Mouse (Mus musculus) v-Abl transformed pro-B cells (cell line): ENCODE measurements around the gene Cers5.

Source experiments
- in situ Hi-C, 2 experiments: fragments of 400-800 bp; cut with MboI; formaldehyde crosslinking; loops; one replicate each; pipeline ENCODE4 v1.15.1; 2025; ENCODE audit not compliant: unreplicated experiment in 2 of 2

Cers5 gene

DNA sequence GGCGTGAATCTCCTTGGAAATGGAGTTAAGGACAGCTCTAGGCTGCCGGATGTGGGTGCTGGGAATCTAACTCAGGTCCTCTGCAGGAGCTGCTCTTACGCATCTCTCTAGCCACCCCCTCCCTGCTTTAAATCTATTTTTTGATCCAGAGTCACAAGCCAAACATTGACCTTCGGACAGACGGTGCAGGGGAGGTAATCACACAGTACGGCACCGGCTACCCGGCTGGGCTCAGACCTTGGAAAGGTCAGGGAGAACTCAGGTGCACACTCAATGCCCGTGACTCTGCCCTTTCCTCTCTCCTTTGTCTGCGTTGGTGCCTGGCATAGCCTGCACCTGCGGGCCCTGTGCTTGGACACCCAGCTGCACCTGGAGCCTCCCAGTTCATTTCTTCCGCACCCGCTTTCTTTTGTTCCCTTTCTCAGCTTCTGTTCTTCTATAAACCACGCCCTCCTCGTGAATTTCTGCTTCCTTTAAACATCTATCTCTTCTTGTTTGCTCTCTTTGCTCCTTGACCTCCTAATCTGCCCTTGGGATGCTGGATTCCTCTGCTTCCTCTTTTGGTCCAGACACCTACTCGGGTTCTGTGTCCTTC is 19.6 kb upstream of the Cers5 start:
- in situ Hi-C loops: loop anchor here in 1 of 2 experiments (25.0 kb wide), 1 partner anchor 105 kb away; no protein-coding TSS in a partner anchor

DNA sequence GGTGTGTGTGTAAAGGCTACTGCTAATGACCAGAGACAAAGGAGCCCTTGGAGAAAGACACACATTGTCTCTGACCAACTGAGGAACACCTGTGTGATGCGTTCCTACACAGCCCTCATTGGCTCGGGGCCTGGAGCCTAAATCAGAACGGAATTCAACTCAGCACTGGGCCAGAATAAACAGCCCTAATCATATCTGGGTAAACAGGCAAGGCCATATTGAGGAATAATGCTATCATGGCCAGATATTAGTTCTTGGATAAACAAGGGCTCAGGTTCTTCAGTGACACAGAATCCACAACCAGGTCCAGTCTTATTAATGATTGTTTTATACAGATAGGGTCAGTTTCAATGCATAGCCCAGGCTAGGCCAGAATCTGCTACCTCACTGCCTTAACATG is 18.3 kb upstream of the Cers5 start:
- in situ Hi-C loops: loop anchor here in 1 of 2 experiments (25.0 kb wide), 1 partner anchor 104 kb away; no protein-coding TSS in a partner anchor

DNA sequence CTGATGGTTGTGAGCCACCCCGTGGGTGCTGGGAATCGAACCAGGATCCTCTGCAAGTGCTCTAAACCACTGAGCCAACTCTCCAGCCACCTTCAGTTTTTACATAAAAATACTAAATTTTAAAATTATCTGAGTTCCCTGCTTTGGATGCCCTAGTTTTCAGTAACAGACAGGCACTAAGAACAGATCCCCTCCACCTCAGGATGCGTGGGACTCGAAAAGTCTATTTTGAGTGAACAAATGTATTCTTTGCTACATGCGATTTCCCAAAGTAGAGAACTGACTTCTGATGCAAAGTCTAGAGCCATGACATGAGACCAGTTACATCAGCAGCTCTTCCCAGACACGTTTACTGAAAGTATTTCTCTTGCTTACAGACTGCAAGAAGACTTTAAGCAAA is 17.8 kb upstream of the Cers5 start:
- in situ Hi-C loops: loop anchor here in 1 of 2 experiments (25.0 kb wide), 1 partner anchor 103 kb away; no protein-coding TSS in a partner anchor

DNA sequence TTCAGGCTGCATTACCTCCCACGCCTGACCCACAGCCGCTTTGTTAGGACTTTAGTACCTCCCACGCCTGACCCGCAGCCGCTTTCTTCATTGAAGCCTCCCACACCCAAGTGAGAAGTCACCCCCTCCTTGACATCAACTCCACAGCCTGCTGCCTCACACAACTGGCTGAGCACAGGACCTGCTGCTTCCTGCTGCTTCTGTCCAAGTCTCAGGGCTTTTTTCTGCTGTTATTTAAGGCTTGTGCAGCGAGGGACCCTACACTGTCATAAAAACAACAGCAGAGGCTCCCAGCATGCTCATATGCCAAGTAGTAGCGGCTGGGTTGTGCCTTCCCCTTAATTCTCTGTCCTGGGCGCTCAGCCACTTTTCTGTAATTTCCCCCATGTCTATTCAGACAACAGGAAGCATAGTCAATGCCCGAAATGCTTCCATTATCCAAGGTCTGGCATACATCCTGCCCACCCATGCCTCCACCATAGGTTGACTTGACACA is 15.0 kb upstream of the Cers5 start:
- in situ Hi-C loops: loop anchor here in 1 of 2 experiments (5.0 to 25.0 kb wide), 2 partner anchors 100 to 190 kb away; no protein-coding TSS in a partner anchor

DNA sequence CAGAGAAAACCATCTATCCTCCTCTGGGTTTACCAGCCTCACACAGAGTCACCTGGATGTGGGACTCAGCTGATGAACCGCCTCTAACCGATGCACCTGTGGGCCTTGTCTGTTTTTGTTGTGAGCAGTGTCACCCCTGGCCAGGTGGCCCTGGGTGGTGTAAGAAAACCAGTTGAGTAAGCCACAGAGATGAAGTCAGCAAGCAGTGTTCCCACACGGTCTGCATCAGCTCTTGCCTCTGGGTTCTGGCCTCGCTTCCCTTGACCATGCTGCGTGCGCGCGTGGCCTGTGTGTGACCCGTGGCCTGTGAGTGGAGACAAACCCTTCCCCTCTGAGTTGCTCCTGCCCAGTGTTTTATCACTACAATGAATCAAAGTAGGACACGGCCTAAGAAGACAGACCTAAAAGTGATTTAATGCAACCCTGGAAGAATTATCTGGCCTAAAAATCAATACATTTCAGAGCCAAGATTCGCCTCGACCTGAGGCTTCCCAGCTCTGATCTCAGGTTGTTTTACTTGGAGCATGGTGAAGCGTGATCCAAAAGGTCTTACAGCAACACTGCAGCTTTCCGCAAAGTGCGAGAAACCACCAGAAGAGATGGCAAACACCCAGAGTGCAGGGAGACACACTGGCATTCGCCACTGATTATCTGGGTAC is 6.1 kb upstream of the Cers5 start:
- in situ Hi-C loops: loop anchor here in 1 of 2 experiments (25.0 kb wide), 1 partner anchor 92 kb away; no protein-coding TSS in a partner anchor

DNA sequence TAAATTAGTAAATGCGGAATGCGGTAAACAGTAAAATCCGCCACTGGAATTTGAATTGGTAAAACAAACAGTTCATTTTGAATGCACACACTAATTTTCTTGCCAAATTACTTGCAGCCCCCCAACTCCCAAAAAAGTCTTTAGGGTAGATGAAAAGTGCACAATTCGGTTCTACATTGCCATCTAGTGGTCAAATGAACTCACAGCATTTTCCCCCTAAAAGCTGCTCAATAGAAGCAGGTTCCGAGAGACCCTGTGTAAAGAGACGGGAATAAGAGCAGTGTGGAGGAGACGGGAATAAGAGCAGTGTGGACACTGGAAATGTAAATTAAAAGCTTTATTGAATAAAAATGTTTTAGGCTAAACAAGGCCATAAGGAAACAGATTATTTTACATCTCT is 5.5 kb upstream of the Cers5 start:
- in situ Hi-C loops: loop anchor here in 1 of 2 experiments (25.0 kb wide), 1 partner anchor 91 kb away; no protein-coding TSS in a partner anchor

DNA sequence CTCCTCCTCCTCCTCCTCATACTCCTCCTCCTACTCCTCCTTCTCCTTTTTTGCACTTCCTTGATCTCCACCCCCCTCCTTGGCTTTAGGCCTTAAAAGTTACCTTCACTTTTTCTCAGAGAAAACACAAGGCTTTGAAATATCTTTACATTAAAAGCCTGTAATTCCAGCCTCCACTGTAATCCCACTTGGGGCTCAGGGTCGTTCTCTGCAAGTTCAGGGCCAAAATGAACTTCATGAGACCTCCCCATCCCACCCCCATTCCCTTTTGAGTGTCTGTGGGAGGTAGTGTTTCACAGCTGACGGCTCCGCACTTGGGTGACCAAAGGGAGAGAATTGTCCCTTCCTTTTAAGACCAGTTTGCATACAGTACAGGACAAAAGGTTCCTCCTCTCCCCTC is 240 bp upstream of the Cers5 start:
- in situ Hi-C loops: loop anchor here (5.0 kb wide), 2 partner anchors 46 to 51 kb away; partner anchors contain the start of gene Cox14 (in 1 of the 2)

DNA sequence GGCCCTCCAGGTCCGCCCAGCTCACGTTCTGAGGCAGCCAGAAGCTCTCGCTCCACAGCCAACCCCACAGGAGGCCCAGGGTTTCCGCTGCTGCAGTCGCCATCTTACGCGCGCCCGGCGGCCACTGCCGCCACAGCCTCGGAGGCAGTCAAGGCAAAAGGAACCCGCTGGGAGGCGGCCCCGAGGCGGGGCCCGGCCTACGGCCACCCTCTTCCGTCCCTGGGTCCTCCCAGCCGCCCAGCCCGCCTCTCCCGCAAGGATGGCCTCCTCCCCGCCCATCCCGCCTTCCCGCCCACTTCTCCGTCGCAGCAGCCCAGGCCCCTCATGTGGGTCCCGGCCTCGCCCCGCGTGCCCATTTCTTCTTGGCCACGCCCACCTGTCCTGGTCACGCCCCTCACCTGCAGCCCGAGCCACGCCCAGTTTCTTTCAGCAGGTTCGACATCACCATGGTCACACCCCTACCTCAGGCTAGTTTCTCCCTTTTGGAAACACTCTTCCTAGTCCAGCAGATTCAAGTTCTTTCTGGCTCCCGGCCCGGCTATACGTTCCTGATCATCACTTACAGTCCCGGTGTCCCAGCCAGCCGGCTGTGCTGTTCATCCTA is 306 bp downstream of the Cers5 start:
- in situ Hi-C loops: loop anchor here (5.0 kb wide), 2 partner anchors 45 to 50 kb away; partner anchors contain the start of gene Cox14 (in 1 of the 2)

DNA sequence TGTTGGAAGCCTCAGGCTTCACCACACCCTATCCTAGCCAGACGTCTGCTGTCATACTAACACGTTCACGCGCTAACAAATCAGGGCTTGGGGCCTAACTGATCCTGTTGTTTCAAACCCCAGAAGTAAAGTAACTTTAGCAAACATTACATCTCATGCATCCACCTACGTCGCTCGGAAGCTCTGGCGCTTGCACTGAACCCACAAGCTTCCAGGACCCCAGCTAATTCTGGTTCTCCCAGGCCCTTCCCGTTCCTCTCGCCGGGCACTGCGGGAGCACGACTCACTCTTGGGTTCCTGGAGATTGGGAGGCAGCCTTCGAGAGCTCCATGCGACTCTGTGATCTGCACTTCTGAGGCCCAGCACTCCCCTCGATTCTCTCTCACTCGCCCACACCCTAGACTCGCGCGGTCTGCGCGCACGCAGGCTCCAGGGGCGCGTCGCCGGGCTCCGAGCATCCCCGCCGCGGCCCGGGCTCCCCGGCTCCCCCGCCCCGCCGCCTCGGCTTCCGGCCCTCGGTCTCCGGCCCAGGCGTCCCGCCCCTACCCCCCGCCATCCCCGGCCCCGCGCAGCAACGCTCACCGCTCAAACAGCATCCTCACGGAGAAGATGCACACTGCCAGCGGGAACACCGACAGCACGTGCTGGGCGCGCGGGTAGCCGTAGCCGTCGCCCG is 946 bp downstream of the Cers5 start:
- in situ Hi-C loops: loop anchor here (5.0 kb wide), 2 partner anchors 44 to 49 kb away; partner anchors contain the start of gene Cox14 (in 1 of the 2)

DNA sequence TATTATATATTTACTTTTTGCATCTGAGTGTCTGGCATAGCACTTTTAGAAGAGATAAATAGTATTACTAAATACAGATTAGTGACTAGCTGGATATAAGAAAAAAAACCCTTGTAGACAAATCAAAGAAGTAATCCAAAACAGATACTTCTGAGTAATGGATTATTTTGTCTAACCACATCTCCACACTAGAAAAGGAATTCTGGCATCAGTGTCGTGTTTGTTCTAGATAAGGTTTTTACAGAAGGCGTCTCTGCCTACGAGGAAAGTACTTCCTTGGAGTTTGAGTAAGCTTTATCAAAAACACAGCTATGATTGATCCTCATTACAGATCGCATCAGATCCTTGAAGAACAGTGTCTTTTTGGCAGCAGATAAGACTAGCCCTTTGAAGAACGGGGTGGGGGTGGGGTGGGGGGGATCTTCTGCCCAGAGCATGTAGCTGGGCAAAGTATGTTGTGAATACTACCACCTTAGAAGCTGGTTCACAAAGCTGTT is 1.6 kb downstream of the Cers5 start:
- in situ Hi-C loops: loop anchor here (5.0 kb wide), 2 partner anchors 44 to 49 kb away; partner anchors contain the start of gene Cox14 (in 1 of the 2)

DNA sequence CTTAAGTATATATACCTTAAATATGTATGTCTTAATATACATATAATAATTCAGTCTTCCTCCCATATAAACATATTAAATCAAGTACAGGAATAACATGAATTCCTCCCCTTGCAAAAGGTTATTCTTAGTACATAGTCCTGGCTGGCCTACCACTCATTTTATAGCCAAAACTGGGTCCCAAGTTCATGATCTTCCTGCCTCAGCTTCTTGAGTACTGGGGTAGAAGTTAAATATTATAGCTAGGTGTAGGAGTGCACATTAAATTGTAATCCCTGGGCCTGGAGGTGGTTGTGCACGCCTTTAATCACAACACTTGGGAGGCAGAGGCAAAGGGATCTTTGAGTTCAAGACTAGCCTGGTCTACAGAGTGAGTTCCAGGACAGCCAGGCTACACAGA is 3.9 kb downstream of the Cers5 start:
- in situ Hi-C loops: no loop called here

DNA sequence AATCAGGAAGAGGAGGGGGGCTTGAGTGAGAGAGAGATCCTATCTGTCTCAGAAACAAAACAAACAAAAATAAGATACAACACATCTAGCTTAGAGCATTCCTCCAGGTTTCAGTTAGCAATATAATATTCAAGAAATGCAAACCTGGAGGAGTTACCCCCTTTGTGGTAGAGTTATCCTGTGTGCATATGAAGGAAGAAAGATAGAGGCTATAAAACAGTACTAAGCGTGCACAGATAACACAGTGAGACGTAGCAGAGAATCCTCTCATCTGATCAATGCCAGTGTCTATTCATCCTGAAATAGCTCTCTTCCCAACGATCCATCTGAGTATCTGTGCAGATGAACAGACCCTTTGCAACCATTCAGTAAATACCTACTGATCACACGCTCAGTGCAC is 5.2 kb downstream of the Cers5 start:
- in situ Hi-C loops: no loop called here

DNA sequence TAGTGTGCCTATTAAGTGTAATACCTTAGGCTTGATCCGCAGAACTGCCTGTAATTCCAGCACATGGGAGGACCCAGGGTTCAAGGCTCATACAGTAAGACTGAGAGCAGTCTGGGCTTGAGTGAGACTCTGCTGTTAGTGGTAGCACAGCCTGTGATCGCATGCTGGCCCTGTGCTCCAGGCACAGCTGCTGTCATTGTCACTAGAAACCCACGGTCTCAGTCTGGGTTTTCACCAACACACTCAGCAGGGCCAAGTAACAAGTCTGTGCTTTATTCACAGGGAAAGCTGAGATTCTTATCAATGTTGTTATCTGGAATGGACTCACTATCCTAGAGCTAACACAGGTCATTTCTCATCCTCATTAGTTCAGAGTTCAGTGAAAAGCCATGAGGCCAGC is 18.5 kb downstream of the Cers5 start:
- in situ Hi-C loops: no loop called here

DNA sequence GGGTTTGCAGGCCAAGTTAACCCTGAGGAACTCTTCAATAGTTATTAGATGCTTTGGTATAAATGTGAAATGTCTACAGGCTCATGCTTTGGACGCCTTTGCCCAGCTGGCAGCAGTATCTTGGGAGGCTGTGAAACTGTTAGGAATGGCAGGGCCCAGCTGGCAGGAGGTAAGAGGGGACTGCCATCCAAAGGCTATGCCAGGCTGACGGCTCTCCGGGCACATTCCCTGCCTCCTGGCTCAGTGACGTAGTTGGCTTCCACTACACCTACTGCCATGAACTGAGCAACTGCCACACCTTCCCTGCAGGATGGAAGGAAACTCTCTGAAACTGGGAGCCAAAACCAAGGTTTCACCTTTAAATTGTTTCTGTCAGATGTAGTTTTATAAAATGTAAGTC is 32.5 kb downstream of the Cers5 start:
- in situ Hi-C loops: no loop called here

DNA sequence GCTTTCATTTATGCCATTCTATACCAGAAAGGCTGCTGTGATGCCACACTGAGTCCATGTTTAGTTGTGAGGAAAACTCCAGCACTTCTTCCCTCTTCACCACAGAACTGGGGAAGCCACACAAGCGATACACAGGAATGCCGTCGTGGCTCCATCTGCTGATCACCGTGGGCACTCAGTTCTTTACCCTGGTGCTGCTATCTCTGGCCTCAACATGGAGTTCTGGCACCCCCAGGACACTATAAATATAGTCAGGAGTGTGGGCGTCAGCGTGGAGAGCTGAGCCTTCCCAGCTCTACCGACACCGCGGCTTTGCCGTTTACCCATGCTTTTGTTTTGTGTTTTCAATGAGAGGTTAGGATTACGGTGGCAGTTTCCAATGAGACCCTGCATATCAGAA is 36.0 kb downstream of the Cers5 start:
- in situ Hi-C loops: no loop called here

DNA sequence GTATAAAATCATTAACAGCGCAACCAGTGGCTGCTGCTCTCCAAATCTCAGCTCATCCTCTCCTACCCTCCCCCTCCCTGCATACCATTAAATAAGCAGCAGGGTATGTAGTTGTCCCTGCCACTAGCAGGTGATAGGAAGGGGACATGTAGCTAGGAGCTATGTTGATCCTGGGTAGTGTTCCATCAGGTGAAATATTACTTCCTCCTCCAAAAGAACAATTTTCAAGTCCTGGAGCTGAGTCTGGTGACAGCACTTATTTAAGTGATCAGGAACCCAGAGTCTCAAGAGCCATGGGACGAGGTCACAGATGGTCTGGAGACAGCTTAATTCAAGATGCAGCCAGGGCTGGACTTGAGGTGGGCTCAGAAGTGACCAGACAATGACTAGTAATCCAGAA is 37.1 kb downstream of the Cers5 start:
- in situ Hi-C loops: no loop called here

DNA sequence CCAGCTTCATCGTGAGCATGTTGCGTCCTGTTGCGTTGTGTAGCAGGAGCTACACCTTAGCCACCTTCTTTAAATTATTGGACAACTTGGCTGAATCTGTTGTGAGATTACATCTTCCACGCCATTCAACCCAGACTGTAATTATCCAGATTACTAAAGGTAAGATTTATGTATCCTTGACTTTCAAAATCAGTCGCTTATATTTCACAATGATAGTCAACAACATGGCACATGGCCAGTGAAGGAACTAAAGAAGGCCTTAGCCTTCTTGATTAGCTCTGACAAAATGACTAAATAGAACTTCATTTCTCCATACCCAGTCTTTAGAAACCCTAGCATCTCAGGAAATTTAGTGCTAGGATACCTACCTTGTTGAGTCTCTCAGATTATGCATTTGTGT is 39.5 kb downstream of the Cers5 start:
- in situ Hi-C loops: no loop called here

DNA sequence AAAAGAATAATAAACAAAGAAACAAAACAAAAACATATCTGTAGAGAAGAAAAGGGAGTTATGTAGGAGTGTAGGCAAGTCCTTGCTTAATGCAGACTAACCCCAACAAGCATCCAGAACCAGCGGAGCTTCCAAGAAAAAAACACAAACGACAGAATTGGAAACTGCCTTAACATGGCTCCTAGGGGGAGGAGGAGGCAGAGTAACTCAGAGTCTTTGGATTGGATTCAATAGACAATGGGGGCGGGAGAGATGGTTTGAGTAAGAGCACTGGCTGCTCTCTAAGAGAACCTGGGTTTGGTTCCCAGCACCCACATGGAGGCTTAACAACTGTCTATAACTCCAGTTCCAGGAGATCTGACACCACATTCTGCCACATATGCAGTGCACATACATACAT is 41.0 kb downstream of the Cers5 start:
- in situ Hi-C loops: no loop called here

DNA sequence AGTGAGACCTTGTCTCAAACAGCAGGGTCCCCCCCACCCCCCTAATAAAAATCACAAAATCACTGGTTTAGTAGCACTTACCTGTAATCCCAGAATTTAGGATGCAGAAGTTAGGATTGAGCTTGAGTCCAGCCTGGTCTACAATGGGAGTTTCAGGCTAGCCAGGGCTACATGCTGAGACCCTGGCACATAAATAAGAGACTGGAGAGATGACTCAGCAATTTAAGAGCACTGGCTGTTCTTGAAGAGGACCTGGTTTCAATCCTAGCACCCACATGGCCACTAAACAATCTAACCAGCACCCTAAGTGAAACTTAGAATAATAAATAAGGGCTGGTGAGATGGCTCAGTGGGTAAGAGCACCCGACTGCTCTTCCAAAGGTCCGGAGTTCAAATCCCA is 41.5 kb downstream of the Cers5 start:
- in situ Hi-C loops: no loop called here

DNA sequence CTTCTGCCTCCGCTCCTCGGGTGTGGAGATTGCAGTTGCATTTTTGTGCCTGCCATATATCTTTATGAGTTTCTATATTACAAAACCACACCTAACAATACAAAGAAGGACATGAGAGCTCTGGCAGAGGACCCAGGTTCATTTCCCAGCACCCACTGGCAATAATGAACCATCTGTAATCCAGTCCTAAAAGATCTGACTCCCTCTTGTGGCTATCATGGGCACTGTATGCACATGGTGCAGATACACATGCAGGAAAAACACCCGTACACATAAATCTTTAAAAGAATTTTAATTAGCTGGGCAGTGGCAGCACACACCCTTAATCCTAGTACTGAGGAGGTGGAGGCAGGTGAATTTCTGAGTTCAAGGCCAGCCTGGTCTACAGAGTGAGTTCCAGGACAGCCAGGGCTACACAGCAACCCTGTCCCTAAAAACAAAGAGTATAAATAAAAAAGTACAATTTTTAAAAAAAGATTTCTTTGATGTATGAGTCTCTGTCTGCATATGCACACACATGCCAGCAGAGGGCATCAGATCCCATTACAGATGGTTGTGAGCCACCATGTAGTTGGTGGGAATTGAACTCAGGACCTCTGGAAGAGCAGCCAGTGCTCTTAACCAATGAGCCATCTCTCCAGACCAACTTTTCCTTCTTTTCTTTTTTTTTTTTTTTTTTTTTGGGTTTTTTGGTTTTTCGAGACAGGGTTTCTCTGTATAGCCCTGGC is 43.5 kb downstream of the Cers5 start:
- in situ Hi-C loops: loop anchor here in 1 of 2 experiments (5.0 kb wide), 1 partner anchor 43 kb away; the partner anchor contains the start of gene Cers5
